Mouse (Mus musculus) urinary bladder, postnatal 36 days (tissue): ENCODE measurements around the gene Cables2.
A peak's percentile ranks its signal among the peaks of the same experiment; 100 is the strongest.

Experiments
- DNase-seq, 2 experiments: peaks; one replicate each; pipeline ENCODE4 v3.0.0; 2022; ENCODE audit warnings: low spot score in 2 of 2, mixed read lengths in 1 of 2

The Cables2 gene

DNA sequence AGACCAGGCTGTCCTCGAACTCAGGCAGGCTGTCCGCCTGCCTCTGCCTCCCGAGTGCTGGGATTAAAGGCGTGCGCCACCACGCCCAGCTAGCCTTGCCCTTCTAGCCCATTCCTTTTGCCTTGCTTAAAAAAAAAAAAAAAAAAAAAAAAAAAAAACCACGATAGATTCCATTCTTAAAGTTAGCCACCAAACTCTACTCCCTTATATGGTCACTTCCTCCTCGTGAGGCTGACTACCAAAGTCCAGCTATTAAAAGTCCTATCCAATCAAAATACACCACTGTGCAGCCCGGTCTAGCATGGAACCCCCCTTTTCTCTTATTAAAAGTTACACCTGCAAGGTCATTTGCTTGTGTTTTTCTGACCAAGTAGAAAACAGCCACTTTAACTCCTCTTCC, 17.6 kb downstream of the Cables2 start:
- DNase-seq, result no peak

DNA sequence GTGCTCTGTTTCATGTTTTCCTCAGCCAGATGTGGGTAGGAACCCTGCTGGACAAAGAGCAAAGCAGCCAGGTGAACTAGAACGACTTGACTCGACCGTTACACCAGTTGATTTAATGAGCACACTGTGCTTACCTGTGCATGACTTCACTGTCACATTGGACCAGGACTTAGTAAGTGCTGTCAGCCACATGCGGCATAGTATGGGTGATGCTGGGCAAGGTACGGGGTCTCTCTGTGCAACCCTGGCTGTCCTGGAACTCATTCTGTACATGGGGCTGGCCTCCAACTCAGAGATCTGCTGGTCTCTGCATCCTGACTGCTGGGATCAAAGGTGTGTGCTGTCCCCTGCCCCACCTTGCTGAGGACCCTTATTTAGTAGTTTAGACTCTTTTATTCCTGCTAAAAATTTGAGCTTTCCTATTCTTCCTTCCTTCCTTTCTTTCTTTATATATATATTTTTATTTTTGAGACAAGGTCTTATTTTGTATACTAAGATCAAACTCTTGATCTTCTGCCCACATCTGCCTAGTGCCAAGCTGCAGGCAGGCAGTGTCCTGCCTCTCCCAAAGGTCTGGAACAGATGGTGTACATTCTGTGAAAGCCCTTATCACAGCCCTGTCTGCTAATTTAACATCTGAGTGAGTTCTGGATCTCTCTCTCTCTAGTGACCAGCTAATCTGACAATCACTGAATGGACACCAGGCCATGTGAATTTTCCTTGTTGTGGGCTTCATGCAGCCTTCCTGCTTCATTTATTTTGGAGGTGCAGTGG, 18.7 kb downstream of the Cables2 start:
- DNase-seq, result no peak

DNA sequence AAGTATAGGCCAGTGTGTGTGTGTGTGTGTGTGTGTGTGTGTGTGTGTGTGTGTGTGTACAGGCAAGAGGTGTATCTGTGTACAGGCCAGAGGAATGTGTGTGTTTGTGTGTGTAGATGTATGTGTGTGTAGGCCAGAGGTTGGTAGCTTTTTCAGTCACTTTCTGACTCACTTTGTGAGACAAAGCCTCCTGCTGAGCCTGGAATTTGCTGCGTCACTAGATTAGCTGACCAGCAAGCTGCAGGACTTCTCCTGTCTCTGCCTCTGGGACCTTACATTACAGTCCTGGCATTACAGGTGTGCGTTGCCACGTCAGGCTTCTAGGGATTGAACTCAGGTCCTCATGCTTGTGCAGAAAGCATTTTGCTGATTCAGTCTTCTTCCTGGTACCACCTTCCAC, 21.5 kb downstream of the Cables2 start:
- DNase-seq, result no peak

GRCm38 (mm10) chr2:180250930-180251611, 22.2 kb downstream of the Cables2 start:
- peak; percentile 79 for DNase-seq

DNA sequence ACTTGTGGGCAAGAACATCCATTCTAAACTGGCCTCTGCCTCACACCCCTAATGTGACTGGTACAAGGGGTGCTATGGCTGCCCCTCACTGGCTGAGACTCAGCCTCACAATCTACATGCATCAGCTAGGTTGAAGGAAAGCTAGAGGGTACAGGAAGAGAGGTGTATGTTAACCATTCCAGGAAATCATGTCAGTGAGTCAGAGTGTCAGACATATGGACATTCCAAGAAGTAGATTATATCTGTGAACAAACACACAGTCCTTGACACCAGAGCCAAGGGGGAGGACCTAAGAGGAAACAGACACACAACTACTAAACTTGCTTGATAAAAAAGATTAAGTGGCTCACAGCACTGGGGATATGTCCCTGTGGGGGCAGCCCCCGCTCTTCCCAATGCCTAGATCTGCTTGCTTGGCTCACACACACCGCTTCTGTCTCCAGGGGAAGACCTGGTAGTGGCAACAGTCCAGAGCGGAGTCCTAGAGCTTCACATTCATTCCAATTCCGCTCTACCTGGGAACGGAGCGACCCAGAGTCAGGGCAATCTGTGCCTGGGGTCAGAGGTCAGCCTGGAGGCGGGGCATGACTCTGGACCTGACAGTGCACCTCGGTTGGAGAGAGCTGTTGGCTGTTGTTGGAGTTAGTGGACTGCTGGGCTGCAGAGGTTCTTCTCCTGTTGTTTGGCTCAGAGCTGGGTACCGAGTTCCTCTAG, 24.2 kb downstream of the Cables2 start:
- DNase-seq, result no peak

- no peak for DNase-seq
Observed at GRCm38 (mm10) chr2:180247916-180248315, 25.4 kb downstream of the Cables2 start.

GRCm38 (mm10) chr2:180243108-180243507, 30.2 kb downstream of the Cables2 start:
- no peak for DNase-seq

- DNase-seq, result no peak
Observed at GRCm38 (mm10) chr2:180238591-180238990, 34.7 kb downstream of the Cables2 start.

GRCm38 (mm10) chr2:180237601-180238345, 35.5 kb downstream of the Cables2 start:
- no peak for DNase-seq

GRCm38 (mm10) chr2:180236930-180237329, 36.4 kb downstream of the Cables2 start:
- DNase-seq, result no peak

DNA sequence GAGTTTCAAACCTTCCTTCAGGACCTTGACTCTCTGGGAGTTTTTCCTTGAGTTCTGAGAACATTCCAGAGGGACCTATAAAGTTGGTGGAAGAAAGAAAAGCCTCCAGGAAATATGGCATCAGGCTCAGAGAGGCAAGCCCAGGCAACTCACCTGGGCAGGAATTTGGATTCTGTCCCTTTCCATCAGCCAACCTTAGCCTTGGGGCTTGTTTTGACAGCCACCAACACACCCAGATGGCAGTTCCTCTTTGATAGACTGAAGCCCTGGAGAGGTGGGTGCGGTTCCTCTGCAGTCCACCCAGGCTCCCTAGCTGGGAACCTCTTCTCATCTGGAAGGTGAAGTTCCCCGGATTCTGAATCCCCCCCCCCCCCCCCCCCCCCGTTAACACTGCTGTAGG, 36.8 kb downstream of the Cables2 start:
- DNase-seq, result no peak

DNA sequence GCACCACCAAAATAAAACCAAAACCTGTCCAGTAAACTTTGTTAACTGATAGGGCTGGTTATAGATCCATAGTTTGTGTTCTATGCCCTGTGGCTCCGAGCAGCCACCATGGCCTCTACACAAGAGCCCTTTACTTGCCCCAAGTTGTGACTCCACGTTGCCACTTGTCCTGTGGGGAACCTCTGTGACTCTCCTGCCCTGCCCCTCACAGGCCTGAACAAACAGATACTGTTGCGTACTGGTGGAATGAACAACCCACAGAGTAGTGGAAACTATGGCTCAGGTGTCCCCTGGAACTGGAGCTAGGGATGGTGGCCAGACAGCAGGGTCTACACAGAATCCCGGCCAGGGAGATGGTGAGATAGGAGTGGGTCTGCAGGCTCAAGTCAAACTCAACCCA, 37.5 kb downstream of the Cables2 start:
- no peak for DNase-seq

DNA sequence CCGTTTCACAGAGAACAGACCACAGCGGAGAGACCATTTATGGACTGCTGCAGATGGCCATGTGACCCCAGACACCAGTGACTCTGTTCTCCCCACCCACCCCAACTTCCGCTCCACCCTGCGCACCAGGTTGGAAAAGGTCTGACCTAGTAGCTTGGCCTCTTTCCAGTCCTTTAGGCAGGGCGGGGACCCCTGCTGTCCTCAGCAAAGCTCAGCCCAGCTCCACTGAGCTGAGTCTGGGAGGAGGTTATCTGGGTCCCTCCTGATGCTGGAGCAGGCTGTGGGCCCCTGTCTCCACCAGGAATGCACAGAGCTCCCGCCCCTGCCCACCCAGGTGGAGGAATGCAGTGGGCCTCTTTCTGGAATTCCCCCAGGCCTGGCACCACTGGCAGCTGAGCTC, 38.3 kb downstream of the Cables2 start:
- no peak for DNase-seq

DNA sequence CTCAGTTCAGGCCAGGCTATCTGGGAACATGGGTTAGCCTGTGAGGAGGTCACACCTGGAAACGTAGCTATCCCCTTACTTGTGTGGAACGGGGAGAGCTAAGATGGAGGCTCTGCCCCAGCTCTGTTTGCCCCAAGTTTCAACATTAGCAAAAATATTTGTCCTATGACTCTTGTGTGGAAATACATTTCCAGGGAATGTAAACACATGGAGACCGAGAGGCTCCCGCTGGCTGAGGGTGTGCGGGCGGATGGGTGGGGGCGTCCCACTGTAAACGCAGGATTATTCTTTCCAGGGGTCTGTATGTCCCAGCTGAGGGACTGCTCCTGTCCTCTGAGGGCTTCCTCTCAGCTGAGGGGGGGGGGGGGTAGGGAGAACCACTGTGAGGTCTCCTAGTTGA, 38.9 kb downstream of the Cables2 start:
- DNase-seq, result no peak

DNA sequence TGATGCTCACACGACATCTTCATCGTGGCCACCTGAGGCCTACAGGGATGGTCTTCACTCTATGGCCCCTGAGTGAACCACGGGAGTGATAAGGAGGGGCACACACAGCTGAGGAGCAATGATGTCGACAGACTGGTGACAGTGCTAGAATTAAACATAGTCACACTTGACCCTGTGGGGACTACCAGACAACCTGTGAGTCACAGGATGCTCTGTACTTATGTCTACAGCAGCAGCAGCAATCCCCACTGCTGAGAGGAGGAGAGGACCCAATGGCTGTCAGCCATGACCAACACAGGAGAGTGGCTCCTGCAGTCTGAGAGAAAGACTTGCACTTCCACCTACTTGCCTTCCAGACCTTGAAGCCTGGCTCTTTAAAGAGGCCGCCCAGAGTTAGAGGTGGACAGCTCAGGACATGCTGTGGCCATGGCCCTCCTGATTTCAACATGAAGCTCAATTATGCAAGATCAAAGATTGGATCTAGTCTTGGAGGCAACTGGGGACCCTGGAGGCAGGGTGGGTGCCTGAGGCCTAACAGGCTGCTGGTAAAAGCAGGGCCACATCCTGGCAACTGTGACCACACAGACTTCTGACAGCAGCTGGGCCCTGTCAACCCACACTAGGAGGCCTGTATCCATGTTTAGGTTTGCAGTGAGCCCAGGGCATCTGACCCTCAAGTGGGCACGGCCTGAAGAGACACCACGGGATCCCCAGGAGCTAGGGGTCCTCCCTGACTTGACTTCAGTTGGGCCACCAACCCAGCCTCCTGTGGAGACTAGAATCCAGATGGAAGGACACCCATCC, 40.0 kb downstream of the Cables2 start:
- DNase-seq, result peak in 1 of 2 experiments; percentile 57

DNA sequence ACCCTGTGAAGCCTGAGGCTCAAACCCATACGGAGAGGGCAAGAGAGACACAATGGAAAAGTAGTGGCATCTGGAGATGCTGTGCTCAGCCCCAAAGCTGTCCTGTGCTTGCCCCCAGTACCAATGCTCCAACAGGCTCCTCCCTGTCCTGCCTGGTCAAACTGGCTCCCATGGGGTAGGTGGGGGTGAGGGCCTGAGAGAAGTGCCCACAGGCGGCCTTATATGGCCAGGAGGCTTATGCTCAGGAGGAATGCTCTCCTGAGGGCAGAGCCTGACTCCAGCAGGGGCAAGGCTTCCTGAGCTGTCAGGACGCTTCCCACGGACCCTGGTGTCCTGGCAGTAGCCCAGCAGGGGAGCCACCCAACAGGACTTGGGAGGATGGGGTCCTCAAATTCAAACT, 42.8 kb downstream of the Cables2 start:
- DNase-seq, result no peak

DNA sequence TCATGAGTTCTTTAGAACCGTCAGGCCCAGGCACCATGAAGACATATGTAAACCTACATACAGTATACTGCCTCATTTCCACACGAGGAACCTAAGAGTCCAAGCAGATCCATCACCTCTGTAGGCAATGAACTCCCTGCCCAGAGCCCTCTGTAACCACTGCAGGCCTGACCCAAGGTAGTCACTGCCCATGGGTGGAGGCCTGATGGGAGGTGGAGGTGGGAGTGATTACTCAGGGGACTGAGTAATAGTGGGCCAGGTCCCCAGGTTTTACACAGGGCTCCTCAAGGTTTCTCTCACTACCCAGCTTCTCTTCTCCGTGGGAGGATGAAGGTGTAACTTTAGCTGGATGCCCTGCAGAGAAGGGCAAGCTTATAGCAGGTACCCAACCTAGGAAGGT, 44.2 kb downstream of the Cables2 start:
- no peak for DNase-seq

- DNase-seq, result no peak
Observed at GRCm38 (mm10) chr2:180228592-180228991, 44.7 kb downstream of the Cables2 start.

GRCm38 (mm10) chr2:180228060-180228458, 45.2 kb downstream of the Cables2 start:
- DNase-seq, result no peak

DNA sequence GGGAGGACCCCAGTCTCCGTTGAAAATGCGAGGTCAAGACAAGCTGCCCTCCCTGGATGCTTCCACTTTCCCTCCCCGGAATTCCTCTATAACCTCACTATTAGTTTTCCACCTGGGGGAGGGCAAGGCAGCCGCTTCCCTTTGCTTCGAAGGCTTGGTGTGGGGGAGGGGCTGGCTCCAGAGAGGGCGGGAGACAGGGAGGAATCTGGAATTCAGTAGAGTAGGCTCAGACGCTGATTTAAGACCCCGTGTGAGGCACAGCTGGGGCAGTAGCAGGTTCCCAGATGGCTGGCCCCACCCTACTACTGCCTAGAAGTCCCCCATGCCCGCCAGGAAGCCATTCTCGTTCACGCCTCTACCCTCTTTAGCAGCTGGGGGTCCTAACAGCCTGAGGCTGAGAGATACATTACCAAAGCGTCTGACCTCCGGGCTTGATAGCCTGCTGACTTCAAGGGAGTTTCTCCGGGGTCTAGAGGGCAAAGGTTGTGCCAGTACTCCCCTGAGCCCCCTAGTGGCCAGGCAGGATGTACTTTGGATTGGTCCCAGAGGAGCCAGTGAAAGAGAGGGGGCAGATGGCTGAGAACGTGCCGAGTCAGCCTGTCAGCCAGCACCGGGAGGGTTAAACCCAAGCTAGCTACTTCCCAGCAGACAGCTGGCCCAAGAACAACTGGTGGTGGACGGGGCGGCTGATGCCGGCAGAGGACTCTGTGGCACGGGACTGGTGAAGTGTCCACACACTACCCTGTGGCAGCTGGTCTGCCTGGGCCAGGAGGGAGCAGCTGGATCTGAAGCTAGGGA, 45.8 kb downstream of the Cables2 start:
- no peak for DNase-seq
